Mouse (Mus musculus) kidney, adult 11 months (tissue): ENCODE data around the gene Krt17.
"Not testable (repeated sequence)": the region's sequence is repeated elsewhere in the genome, so short reads cannot be mapped to it uniquely, and the experiment has no call there.

ENCODE experiments used
- DNase-seq: peaks from one replicate; pipeline ENCODE4 v3.0.0; 2022

Krt17 gene

DNA sequence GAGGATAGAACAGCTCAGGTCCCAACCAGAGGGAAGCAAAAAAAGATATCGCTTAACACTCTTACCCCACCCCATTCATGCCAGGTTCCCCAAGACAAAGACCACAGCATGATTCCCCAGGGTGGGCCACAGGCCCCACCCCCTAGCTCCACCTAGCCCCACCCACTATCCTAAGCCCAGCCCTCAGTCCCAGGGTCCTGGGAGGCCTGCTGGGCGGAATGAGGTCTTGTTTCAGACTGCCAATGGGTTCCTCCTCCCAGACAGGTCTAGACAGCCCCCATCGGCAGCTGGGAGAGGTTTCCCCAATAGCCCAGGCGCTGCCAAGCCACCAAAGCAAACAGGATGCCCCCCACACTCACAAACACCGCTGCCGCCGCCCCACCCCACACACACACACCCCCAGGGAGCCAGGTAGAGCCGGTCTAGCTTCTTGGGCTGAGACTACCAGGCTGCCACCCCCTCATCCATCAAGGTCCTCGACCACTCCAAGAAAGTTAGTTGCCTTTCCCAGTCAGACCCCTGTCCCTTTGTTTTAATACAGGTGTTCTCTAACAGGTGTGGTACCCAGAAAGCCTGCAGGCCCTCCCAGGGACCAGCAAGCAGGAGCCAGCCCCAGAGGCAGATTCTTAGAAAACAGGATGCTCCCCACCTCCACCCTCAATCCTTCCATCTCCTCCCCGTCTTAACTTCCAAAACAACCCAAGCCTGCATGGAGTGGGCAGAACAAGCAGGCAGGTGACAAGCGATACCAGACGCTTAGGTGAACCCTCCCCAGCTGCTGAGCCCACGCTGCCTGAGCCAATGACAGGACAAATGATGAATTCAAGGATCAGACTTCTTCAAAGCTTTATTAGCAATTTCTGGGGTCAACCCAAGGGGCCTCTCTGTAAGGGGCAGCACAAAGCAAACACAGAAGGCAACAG, 1.5 kb upstream of the Krt17 start:
- DNase-seq, result no peak

DNA sequence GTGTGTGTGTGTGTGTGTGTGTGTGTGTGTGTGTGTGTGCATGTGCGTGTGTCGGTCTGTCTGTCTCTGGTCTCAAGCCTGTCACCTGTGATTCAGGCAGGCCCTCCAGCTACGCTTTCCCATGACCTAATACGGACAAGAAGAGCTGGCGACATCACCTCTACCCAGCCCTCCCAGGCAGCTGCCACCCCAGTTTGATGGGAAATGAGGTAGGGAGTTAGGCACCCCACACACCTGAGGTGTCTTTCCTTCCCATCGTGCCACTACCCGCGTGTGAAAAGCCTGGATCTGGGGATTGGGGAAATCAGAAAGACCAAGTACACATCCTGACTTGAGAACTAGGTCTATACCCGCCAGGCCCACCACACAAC, 391 bp upstream of the Krt17 start:
- no peak for DNase-seq

GRCm38 (mm10) chr11:100259079-100259478, 1.8 kb downstream of the Krt17 start:
- no peak for DNase-seq

GRCm38 (mm10) chr11:100257967-100258366, 2.9 kb downstream of the Krt17 start:
- no peak for DNase-seq

DNA sequence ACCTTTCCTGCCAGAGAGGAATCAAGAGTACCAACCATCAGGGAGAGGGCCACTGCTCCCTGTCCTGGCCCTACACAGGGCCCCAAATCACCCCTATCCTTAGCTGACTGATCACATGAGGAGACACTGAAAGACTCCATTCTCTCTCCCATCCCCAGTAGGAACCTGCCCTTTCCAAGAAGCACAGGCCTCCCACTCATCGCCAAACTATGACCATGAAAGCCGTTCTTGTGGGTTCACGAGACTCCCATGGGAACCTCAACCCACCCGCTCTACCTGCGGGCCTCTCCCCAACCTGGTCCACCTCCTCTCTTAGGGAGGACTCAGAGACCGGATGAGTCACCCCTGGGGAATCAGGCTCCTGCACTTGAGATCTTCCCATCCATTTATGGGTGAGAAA, 5.3 kb downstream of the Krt17 start:
- no peak for DNase-seq

DNA sequence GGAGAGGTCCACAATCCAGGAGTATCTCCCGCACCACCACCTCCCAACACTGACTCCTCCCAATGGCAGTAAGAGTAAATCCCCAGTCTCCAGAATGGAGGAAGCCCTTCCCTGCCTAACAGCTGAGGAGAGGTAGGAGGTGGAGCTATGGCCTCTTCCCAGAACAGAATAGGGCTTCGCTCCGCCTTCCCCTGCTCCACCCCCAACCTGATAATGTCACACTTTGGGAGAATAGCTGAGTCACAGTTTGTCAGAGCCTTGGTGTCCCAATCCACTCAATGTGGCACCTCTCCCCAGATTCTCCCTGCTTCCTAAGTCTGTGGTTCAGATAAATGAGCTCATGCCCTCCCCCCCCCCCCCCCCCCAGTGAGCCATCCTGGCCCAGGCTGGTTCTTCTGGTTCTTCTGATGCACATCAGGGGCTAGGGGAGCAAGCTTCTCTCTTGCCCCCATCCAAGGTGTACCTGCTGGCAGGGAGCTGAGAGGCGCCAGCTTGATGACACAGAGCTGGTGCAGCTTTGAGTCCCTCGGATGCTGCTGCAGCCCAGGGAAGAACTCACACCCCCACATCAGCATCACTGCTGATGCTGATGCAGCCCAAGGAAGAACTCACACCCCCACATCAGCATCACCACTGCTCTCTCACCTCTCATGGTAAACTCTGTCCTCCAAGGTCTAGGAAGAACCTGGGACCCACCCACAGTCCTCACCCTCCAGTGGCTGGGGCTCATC, 6.3 kb downstream of the Krt17 start:
- DNase-seq, result no peak

DNA sequence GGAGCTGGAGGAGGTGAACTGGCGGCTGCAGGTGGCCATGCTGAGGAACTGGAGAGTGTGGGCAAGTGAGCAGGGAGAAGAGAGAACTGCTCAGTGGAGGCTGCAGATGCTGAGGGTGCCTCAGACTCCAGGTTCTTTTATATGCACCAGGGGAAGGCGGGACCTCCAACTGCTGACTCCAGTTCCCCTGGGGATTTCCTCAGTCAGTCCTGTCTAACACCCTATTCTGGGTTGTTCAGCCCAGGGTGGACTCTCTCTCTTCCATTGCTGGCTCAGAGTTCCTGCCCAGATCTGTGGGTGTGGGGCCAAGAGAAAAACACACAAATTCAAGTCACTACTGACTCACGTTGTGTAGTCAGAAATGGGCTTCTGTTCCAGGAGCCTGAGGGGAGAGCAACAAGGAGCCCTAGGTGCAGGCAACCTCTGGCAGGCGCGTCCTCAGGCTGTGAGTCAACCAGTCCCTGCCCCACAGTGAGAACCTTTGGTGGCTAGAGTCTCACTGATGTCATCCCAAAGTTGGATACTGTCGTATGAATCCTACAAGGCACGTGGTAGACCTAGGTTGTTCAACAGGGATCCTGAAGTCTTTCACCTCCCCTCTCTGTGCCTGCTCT, 11.9 kb downstream of the Krt17 start, which contains the start of gene Krt16:
Gene Krt16, minus strand, starts transcription at position 51 of the 614 bp plus-strand sequence.
- DNase-seq, result no peak

- DNase-seq, result not testable (repeated sequence)
Measured at GRCm38 (mm10) chr11:100246471-100246870, 14.4 kb downstream of the Krt17 start.

DNA sequence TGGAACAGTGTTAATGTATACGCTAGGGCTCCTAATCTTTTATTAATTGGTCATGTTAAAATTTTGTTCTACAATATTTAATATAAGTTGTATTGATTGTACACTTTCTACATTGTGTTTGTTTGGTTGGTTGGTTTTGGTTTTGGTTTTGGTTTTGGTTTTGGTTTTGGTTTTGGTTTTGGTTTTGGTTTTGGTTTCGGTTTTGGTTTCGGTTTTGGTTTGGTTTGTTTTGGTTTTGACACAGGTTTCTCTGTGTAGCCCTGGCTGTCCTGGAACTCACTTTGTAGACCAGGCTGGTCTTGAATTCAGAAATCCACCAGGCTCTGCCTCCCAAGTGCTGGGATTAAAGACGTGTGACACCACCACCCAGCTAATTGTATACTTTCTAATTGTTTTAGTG, 20.6 kb downstream of the Krt17 start:
- not testable (repeated sequence) for DNase-seq

- no peak for DNase-seq
Measured at GRCm38 (mm10) chr11:100221741-100222140, 39.1 kb downstream of the Krt17 start.

DNA sequence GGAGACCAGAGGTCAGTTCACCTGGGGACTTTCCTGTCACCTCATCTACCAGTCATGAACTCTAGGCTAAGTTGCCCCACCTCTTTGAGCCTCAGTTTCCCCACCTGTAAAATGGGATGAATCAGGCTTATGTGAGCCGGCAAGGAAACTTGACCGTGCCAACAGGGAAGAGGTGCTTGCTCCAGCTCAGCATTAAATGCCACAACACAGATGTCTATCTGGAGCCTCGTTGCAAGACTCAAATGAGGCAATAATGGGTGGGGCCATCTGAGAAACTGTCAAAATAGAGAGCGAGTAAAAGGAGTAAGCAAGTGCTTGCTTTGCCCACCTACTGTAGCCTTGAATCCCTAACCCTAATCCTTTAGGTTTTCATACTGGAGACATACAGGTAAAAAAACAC, 41.5 kb downstream of the Krt17 start:
- DNase-seq, result no peak

DNA sequence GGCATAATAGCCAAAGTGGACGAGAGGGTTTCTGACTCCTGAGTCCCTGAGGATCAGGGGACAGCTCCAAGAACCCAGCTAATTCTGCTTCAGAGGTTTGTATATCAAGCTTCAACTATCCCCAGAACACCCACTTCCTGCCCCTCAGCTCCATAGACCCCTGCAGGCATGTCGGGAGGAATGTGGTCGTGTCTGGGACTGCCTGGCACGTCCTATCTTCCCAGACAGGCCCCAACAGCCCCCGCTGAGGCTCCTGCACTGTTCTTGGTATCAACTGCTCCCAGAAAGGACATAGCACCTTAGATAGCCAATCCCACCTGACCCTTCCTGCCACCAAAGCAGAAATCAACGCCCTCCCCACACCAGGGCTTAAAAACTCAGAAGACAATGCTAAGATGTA, 52.3 kb downstream of the Krt17 start:
- DNase-seq, result no peak

DNA sequence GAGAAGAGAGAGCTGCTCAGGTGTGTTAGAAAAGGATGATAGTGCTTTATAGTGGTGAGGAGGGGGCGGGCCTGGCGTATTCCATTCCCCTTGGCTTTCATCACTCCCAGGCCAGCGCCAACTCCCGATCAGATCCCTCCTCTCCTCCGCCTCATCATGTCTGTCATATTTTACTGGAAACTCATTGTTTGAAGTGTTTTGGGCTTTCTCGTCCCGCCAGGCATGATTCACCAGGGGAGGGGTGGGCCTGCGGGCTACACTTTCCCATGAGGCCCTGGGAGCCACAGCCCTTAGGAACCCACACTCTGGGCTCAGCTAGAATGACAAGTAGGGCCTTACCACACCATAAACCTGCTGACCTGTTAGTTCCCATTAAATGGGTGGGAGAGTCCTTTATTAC, 53.3 kb downstream of the Krt17 start, which contains the start of gene Krt14:
Gene Krt14, minus strand, starts transcription at position 51 of the 400 bp plus-strand sequence.
- DNase-seq, result no peak
